ENCODE assay signal across 23 mouse cellular contexts in genomic region chr11:12459781-12460581, GRCm38 (mm10). TPM values are rescaled to one million over a fixed set of nuclear protein-coding genes. Genes with fewer than 3 reads are reported as not detected.
DNase-seq lines count a peak whose midpoint lies in the region; ATAC-seq and TF ChIP-seq lines count a peak whose summit lies in the region.
"Had no signal": no experiment of that assay in that cellular context is flagged by ENCODE, and none has a peak within 500 bp of the region (broad histone marks: within the 10 kb centered on the region; RNA-seq: fewer than 3 reads in every experiment).

No protein-coding gene starts in this region.

- no peak overlapping the region for H3K4me2 ChIP-seq in liver, embryonic 12.5 days
- no peak overlapping the region for H3K4me2 ChIP-seq in forebrain, embryonic 14.5 days (ENCODE audit: low read length)
- H3K4me2 ChIP-seq: embryonic facial prominence, embryonic 15.5 days; heart, embryonic 13.5 days; hindbrain, embryonic 13.5 days had no signal

- peaks cover 4% of the 10 kb centered on the region for H3K4me1 ChIP-seq in liver, adult 2 months (ENCODE audit: control insufficient read depth, insufficient read depth, low read length)
- H3K4me1 ChIP-seq in liver, embryonic 12.5 days: no peaks in the 10 kb centered on the region
- H3K4me1 ChIP-seq in forebrain, embryonic 14.5 days (ENCODE audit: control insufficient read depth, insufficient read depth, low read length): peaks cover 5% of the 10 kb centered on the region; the same call in 1 of the 2 replicates

- no peak for TF ChIP-seq POLR2A in liver, adult 2 months (IDR thresholded peaks at IDR 0.05; ENCODE audit: extremely low read depth, insufficient read depth, low read length)

- no peak for ATAC-seq in liver, embryonic 12.5 days
- peak; percentile 82 for ATAC-seq in forebrain, embryonic 14.5 days
- ATAC-seq: midbrain, embryonic 16.5 days had no signal

- DNase-seq in liver, adult 2 months (ENCODE audit: extremely low read depth, low read depth, low spot score): peak; percentile 80
- DNase-seq in R1 (ENCODE audit: low read depth, low spot score): peak; percentile 51
- DNase-seq in forebrain, embryonic 14.5 days (ENCODE audit: low spot score): peak; percentile 83
- peak; percentile 69 for DNase-seq in retina, postnatal 1 day
- DNase-seq in right cerebral cortex, postnatal 25 days: no peak
- no peak for DNase-seq in thymus, adult 18-20 months
- DNase-seq: adrenal gland, adult 8-10 months; cerebellum, postnatal 14 days; heart, adult 11 months; kidney, adult 11 months; left cerebral cortex, postnatal 4 days; liver; lung, adult 2 months; lung, postnatal 36 days; right cerebral cortex, adult 18-20 months; thymus, postnatal 36 days had no signal

- peak overlapping the region; percentile 40 for H3K27ac ChIP-seq in liver, adult 2 months (replicated peaks; ENCODE audit: insufficient read depth, low read depth, low read length)
- H3K27ac ChIP-seq in liver, embryonic 12.5 days: no peak overlapping the region
- H3K27ac ChIP-seq in forebrain, embryonic 14.5 days (ENCODE audit: low read depth, low read length): no peak overlapping the region
- H3K27ac ChIP-seq: embryonic facial prominence, embryonic 15.5 days; heart, embryonic 13.5 days; hindbrain, embryonic 13.5 days; kidney, postnatal 0 days had no signal

- WGBS in liver, adult 2 months: 55% methylated on average over 7 of the region's 7 CpGs
- 53% methylated on average over 7 of the region's 7 CpGs for WGBS in liver, embryonic 12.5 days (ENCODE audit: insufficient replicate concordance)
- WGBS in forebrain, embryonic 14.5 days: 27% methylated on average over 7 of the region's 7 CpGs

- H3K9me3 ChIP-seq in liver, embryonic 12.5 days (replicated peaks): no peaks in the 10 kb centered on the region
- no peaks in the 10 kb centered on the region for H3K9me3 ChIP-seq in forebrain, embryonic 14.5 days (replicated peaks; ENCODE audit: control insufficient read depth, low read length)
- H3K9me3 ChIP-seq: embryonic facial prominence, embryonic 15.5 days; heart, embryonic 13.5 days; hindbrain, embryonic 13.5 days had no signal

- no peaks in the 10 kb centered on the region for H3K36me3 ChIP-seq in liver, adult 2 months (ENCODE audit: control insufficient read depth, insufficient read depth, low read length)
- H3K36me3 ChIP-seq in liver, embryonic 12.5 days: no peaks in the 10 kb centered on the region
- no peaks in the 10 kb centered on the region for H3K36me3 ChIP-seq in forebrain, embryonic 14.5 days (ENCODE audit: control insufficient read depth, insufficient read depth, low read length)
- H3K36me3 ChIP-seq: embryonic facial prominence, embryonic 15.5 days; heart, embryonic 13.5 days; hindbrain, embryonic 13.5 days had no signal

- no peak overlapping the region for H3K4me3 ChIP-seq in liver, adult 2 months (ENCODE audit: insufficient read depth, low read depth, low read length)
- H3K4me3 ChIP-seq in liver, embryonic 12.5 days: no peak overlapping the region
- H3K4me3 ChIP-seq in forebrain, embryonic 14.5 days (ENCODE audit: low read depth, low read length): no peak overlapping the region
- H3K4me3 ChIP-seq: embryonic facial prominence, embryonic 15.5 days; heart, embryonic 13.5 days; hindbrain, embryonic 13.5 days had no signal

- TF ChIP-seq CTCF in liver, adult 2 months (IDR thresholded peaks at IDR 0.05; ENCODE audit: low read depth, low read length): no peak

- peaks cover 14% of the 10 kb centered on the region; the same call in 1 of the 2 replicates for H3K79me2 ChIP-seq in liver, adult 2 months (ENCODE audit: control insufficient read depth, insufficient read depth, low read length)

- H3K9ac ChIP-seq in liver, adult 2 months (ENCODE audit: low read depth, low read length): no peak overlapping the region
- H3K9ac ChIP-seq in liver, embryonic 12.5 days: no peak overlapping the region
- H3K9ac ChIP-seq in forebrain, embryonic 14.5 days (ENCODE audit: low read length): no peak overlapping the region
- H3K9ac ChIP-seq: embryonic facial prominence, embryonic 15.5 days; heart, embryonic 13.5 days; hindbrain, embryonic 13.5 days had no signal

- no peaks in the 10 kb centered on the region for H3K27me3 ChIP-seq in liver, adult 2 months (ENCODE audit: control insufficient read depth, insufficient read depth, low read length)
- H3K27me3 ChIP-seq in liver, embryonic 12.5 days (replicated peaks): peaks cover 25% of the 10 kb centered on the region
- 0 out of 2 replicates have a peak, but pooled peaks cover 7% of the 10 kb centered on the region for H3K27me3 ChIP-seq in forebrain, embryonic 14.5 days (replicated peaks; ENCODE audit: control insufficient read depth, insufficient read depth, low read length)

RNA-seq across cellular contexts. Expression of gene Cobl, which starts 4.8 kb away (rescaled TPM):
- 5.7 and 9.0 TPM in 2 replicates for total RNA-seq in liver, adult 2 months (2014; rRNA removed)
- polyA plus RNA-seq in liver, adult 2 months (2012; rRNA removed): 3.4 and 4.2 TPM in 2 replicates
- 2.4 and 3.5 TPM in 2 replicates for polyA plus RNA-seq in liver, embryonic 12.5 days (2016; fragmentation: Nextera tagmentation; extraction: Ambion mirVana)
- 4.6 and 6.6 TPM in 2 replicates for polyA plus RNA-seq in forebrain, embryonic 14.5 days (2014; fragmentation: Nextera tagmentation; extraction: Ambion mirVana)
- total RNA-seq: megakaryocyte-erythroid progenitor cell, adult 5-6 weeks had no signal

Comparison
In these comparisons a context has a peak if more than half of its experiments do, and no peak if none do; other contexts are left out.
1. DNase-seq: peak in liver, adult 2 months (single experiment), R1 (single experiment), forebrain, embryonic 14.5 days (single experiment) and retina, postnatal 1 day (single experiment); none in right cerebral cortex, postnatal 25 days (single experiment) and thymus, adult 18-20 months (0 of 2).